Comparison of ENCODE assay signal across 9 mouse cellular contexts in genomic region chr4:152731988-152732387, GRCm38 (mm10).
DNase-seq lines count a peak whose midpoint lies in the region; TF ChIP-seq lines count a peak whose summit lies in the region.
"Had no signal": no experiment of that assay in that cellular context is flagged by ENCODE, and none has a peak within 500 bp of the region (broad histone marks: within the 10 kb centered on the region; RNA-seq: fewer than 3 reads in every experiment).

No protein-coding gene starts in this region.

- H3K36me3 ChIP-seq in kidney, adult 2 months (ENCODE audit: control insufficient read depth, insufficient read depth, low read length), result no peaks in the 10 kb centered on the region

- no peak overlapping the region for H3K27ac ChIP-seq in kidney, adult 2 months (ENCODE audit: insufficient read depth, low read depth, low read length)

- H3K4me1 ChIP-seq in kidney, adult 2 months (ENCODE audit: control insufficient read depth, insufficient read depth, low read length), result no peaks in the 10 kb centered on the region
- H3K4me1 ChIP-seq: megakaryocyte, embryonic 14.5 days had no signal

- 67% methylated on average over 10 of the region's 10 CpGs for WGBS in kidney, adult 2 months

- peak; percentile 10 for DNase-seq in kidney, adult 2 months
- no peak for DNase-seq in kidney, adult 11 months
- DNase-seq in brain, embryonic 18.5 days (ENCODE audit: low read depth, low spot score), result peak; percentile 43
- DNase-seq in frontal cortex, adult 2 months (ENCODE audit: extremely low spot score in 1 of 2, low spot score in 1 of 2), result peak; percentile 49 to 88
- peak; percentile 25 to 48 for DNase-seq in left cerebral cortex, adult 8-10 months (ENCODE audit: low spot score in 2 of 2)
- DNase-seq in spleen, postnatal 36 days (ENCODE audit: low spot score in 2 of 2), result no peak
- no peak for DNase-seq in heart, postnatal 25 days (ENCODE audit: low spot score)
- no peak for DNase-seq in thymus, postnatal 4 days

- TF ChIP-seq POLR2A in kidney, adult 2 months (IDR thresholded peaks at IDR 0.05; ENCODE audit: low read depth, low read length), result no peak

- H3K4me3 ChIP-seq in kidney, adult 2 months (ENCODE audit: insufficient read depth, low read depth, low read length), result no peak overlapping the region
- H3K4me3 ChIP-seq: megakaryocyte, embryonic 14.5 days had no signal

- intact Hi-C loops in heart, postnatal 25 days (cut with DNase I), result no loop called here

- peak; percentile 58 for TF ChIP-seq CTCF in kidney, adult 2 months (conservative IDR thresholded peaks at IDR 0.05; ENCODE audit: insufficient read depth, insufficient read length, low read depth, low read length)

- no peaks in the 10 kb centered on the region for H3K27me3 ChIP-seq in kidney, adult 2 months (replicated peaks; ENCODE audit: control insufficient read depth, insufficient read depth, low read length)
- H3K27me3 ChIP-seq: megakaryocyte, embryonic 14.5 days had no signal

Comparison
In these comparisons a context has a peak if more than half of its experiments do, and no peak if none do; other contexts are left out.
1. DNase-seq: peak in kidney, adult 2 months (single experiment), brain, embryonic 18.5 days (single experiment), frontal cortex, adult 2 months (2 of 2) and left cerebral cortex, adult 8-10 months (2 of 2); none in kidney, adult 11 months (single experiment), spleen, postnatal 36 days (0 of 2), heart, postnatal 25 days (single experiment) and thymus, postnatal 4 days (single experiment).